Mouse (Mus musculus) intestine, embryonic 16.5 days (tissue): ENCODE results near the gene Depdc1b. TPM values are rescaled to one million over a fixed set of nuclear protein-coding genes. Genes with fewer than 3 reads are reported as not detected.

ENCODE experiments used
- ATAC-seq: fragments of 200-750 bp; cut with Nextera tagmentation; 2 replicates; pipeline ENCODE4 v1.8.0; 2017; ENCODE audit warnings: moderate TSS enrichment, moderate library complexity
- H3K27ac ChIP-seq: fragments of 300-500 bp; sonication (generic); 2 replicates; pipeline ENCODE4 v1.5.1; 2014; ENCODE audit warnings: mild to moderate bottlenecking, low read length
- H3K27me3 ChIP-seq: fragments of 300-500 bp; sonication (generic); replicated peaks from 2 replicates; pipeline ENCODE4 v1.6.1; 2014; ENCODE audit warnings: low read length, control low read depth, mixed read lengths; ENCODE audit not compliant: control insufficient read depth, insufficient read depth
- H3K36me3 ChIP-seq: fragments of 300-500 bp; sonication (generic); 2 replicates; pipeline ENCODE4 v1.6.1; 2014; ENCODE audit warnings: low read length, control low read depth; ENCODE audit not compliant: control insufficient read depth, insufficient read depth
- H3K4me1 ChIP-seq: fragments of 300-500 bp; sonication (generic); 2 replicates; pipeline ENCODE4 v1.6.1; 2014; ENCODE audit warnings: low read length, control low read depth, mixed read lengths; ENCODE audit not compliant: control insufficient read depth, insufficient read depth
- H3K4me2 ChIP-seq: fragments of 300-500 bp; sonication (generic); 2 replicates; pipeline ENCODE4 v1.6.1; 2014; ENCODE audit warnings: low read depth, low read length, control low read depth
- H3K4me3 ChIP-seq: fragments of 300-500 bp; sonication (generic); 2 replicates; pipeline ENCODE4 v1.5.1; 2014; ENCODE audit warnings: mild to moderate bottlenecking, low read length
- H3K9ac ChIP-seq: fragments of 300-500 bp; sonication (generic); 2 replicates; pipeline ENCODE4 v1.6.1; 2014; ENCODE audit warnings: low read depth, low read length
- H3K9me3 ChIP-seq: fragments of 300-500 bp; sonication (generic); 2 replicates; pipeline ENCODE4 v1.6.1; 2016; ENCODE audit warnings: low read length, control low read depth; ENCODE audit not compliant: control insufficient read depth
- WGBS: fragments of 180-500 bp; shearing (Covaris S2); extraction: QIAGEN DNeasy Blood & Tissue Kit; methylation state at CpG from one replicate; pipeline ENCODE4 v1.1.7; 2014; 5-methylcytosine and 5-hydroxymethylcytosine counted together
- polyA plus RNA-seq: library from polyadenylated mRNA; unstranded; fragments of >200 nt; fragmentation: Nextera tagmentation; extraction: Ambion mirVana; gene quantifications from 2 replicates; pipeline ENCODE4 v1.2.1, GENCODE M21; 2015

Depdc1b gene
- polyA plus RNA-seq, 1 experiment from 2014 or later: 5.9 TPM

GRCm38 (mm10) chr13:108339907-108340596 is 23.9 kb downstream of the Depdc1b start:
- no peaks in the 10 kb centered on the region for H3K27me3 ChIP-seq
- ATAC-seq: peak; percentile 94
- H3K27ac ChIP-seq: peak overlapping the region; percentile 50
- no peaks in the 10 kb centered on the region for H3K36me3 ChIP-seq
- H3K4me3 ChIP-seq: no peak overlapping the region
- 53% methylated on average over 10 of the region's 10 CpGs for WGBS
- H3K9ac ChIP-seq: no peak overlapping the region
- H3K9me3 ChIP-seq: no peaks in the 10 kb centered on the region
- no peak overlapping the region for H3K4me2 ChIP-seq
- H3K4me1 ChIP-seq: no peaks in the 10 kb centered on the region; the same call in 1 of the 2 replicates

- Histone ChIP-seq H3K4me2 (no peak overlapping the region), H3K27me3 (no peaks in the 10 kb centered on the region), H3K27ac (no peak overlapping the region), H3K9me3 (no peaks in the 10 kb centered on the region), H3K9ac (no peak overlapping the region), H3K36me3 (no peaks in the 10 kb centered on the region), H3K4me3 (no peak overlapping the region), H3K4me1 (no peaks in the 10 kb centered on the region; the same call in 1 of the 2 replicates)
- no peak for ATAC-seq
- WGBS: 80% methylated on average over 7 of the region's 7 CpGs
These were observed 25.5 kb downstream of the Depdc1b start for GRCm38 (mm10) chr13:108341585-108341984.

GRCm38 (mm10) chr13:108345756-108346155 is 29.6 kb downstream of the Depdc1b start:
- H3K4me3 ChIP-seq: no peak overlapping the region
- no peak overlapping the region for H3K27ac ChIP-seq
- no peaks in the 10 kb centered on the region for H3K9me3 ChIP-seq
- no peak overlapping the region for H3K4me2 ChIP-seq
- H3K4me1 ChIP-seq: no peaks in the 10 kb centered on the region
- no peaks in the 10 kb centered on the region for H3K27me3 ChIP-seq
- no peaks in the 10 kb centered on the region for H3K36me3 ChIP-seq
- 84% methylated on average over 4 of the region's 4 CpGs for WGBS
- H3K9ac ChIP-seq: no peak overlapping the region
- ATAC-seq: no peak

GRCm38 (mm10) chr13:108347016-108347415 is 30.9 kb downstream of the Depdc1b start:
- Histone ChIP-seq H3K36me3 (no peaks in the 10 kb centered on the region), H3K4me3 (no peak overlapping the region), H3K27me3 (no peaks in the 10 kb centered on the region), H3K9me3 (no peaks in the 10 kb centered on the region), H3K9ac (no peak overlapping the region), H3K4me1 (no peaks in the 10 kb centered on the region), H3K4me2 (no peak overlapping the region), H3K27ac (no peak overlapping the region)
- peak; percentile 55; the same call in 1 of the 2 replicates for ATAC-seq
- 42% methylated on average over 4 of the region's 4 CpGs for WGBS

- no peaks in the 10 kb centered on the region for H3K4me1 ChIP-seq
- H3K36me3 ChIP-seq: no peaks in the 10 kb centered on the region
- no peak overlapping the region for H3K27ac ChIP-seq
- WGBS: 78% methylated on average over 5 of the region's 5 CpGs
- no peak for ATAC-seq
- H3K9ac ChIP-seq: no peak overlapping the region
- H3K27me3 ChIP-seq: no peaks in the 10 kb centered on the region
- no peaks in the 10 kb centered on the region for H3K9me3 ChIP-seq
- H3K4me2 ChIP-seq: no peak overlapping the region
- H3K4me3 ChIP-seq: no peak overlapping the region
These were observed 33.5 kb downstream of the Depdc1b start for GRCm38 (mm10) chr13:108349624-108350023.

GRCm38 (mm10) chr13:108353781-108354180 is 37.6 kb downstream of the Depdc1b start:
- 82% methylated on average over 5 of the region's 5 CpGs for WGBS
- no peak for ATAC-seq
- Histone ChIP-seq H3K9ac (no peak overlapping the region), H3K4me3 (no peak overlapping the region), H3K36me3 (no peaks in the 10 kb centered on the region), H3K4me1 (no peaks in the 10 kb centered on the region), H3K27ac (no peak overlapping the region), H3K9me3 (no peaks in the 10 kb centered on the region), H3K27me3 (no peaks in the 10 kb centered on the region), H3K4me2 (no peak overlapping the region)

- no peaks in the 10 kb centered on the region for H3K36me3 ChIP-seq
- no peak overlapping the region for H3K27ac ChIP-seq
- no peak for ATAC-seq
- H3K4me2 ChIP-seq: no peak overlapping the region
- H3K4me3 ChIP-seq: no peak overlapping the region
- no peaks in the 10 kb centered on the region for H3K9me3 ChIP-seq
- H3K4me1 ChIP-seq: no peaks in the 10 kb centered on the region
- no peak overlapping the region for H3K9ac ChIP-seq
- H3K27me3 ChIP-seq: no peaks in the 10 kb centered on the region
- 77% methylated on average over 12 of the region's 12 CpGs for WGBS
These were observed 38.8 kb downstream of the Depdc1b start for GRCm38 (mm10) chr13:108354804-108355552.

GRCm38 (mm10) chr13:108357362-108357761 is 41.2 kb downstream of the Depdc1b start:
- H3K4me2 ChIP-seq: no peak overlapping the region
- WGBS: 76% methylated on average over 10 of the region's 10 CpGs
- no peak for ATAC-seq

GRCm38 (mm10) chr13:108358228-108358627 is 42.1 kb downstream of the Depdc1b start:
- Histone ChIP-seq H3K27me3 (no peaks in the 10 kb centered on the region), H3K9me3 (no peaks in the 10 kb centered on the region), H3K36me3 (0 out of 2 replicates have a peak, but pooled peaks cover 2% of the 10 kb centered on the region), H3K4me2 (no peak overlapping the region), H3K4me3 (no peak overlapping the region), H3K4me1 (no peaks in the 10 kb centered on the region), H3K27ac (no peak overlapping the region), H3K9ac (no peak overlapping the region)
- no peak for ATAC-seq
- WGBS: 66% methylated on average over 3 of the region's 3 CpGs

More at GRCm38 (mm10) chr13:108357362-108357761, 41.2 kb downstream of the Depdc1b start:
- H3K27ac ChIP-seq: no peak overlapping the region
- no peaks in the 10 kb centered on the region for H3K36me3 ChIP-seq
- H3K27me3 ChIP-seq: no peaks in the 10 kb centered on the region
- no peaks in the 10 kb centered on the region for H3K9me3 ChIP-seq
- no peak overlapping the region for H3K9ac ChIP-seq
- H3K4me1 ChIP-seq: no peaks in the 10 kb centered on the region
- no peak overlapping the region for H3K4me3 ChIP-seq
